Mouse (Mus musculus) hindbrain, embryonic 12.5 days (tissue): ENCODE measurements at regions not wholly inside any gene's neighbourhood (a gene's known extent, or its start where the extent isn't known, plus 50 kb on each side); places are given as distances from the start of the nearest gene placed in this dataset.

ENCODE experiments used
- ATAC-seq: fragments of 200-750 bp; cut with Nextera tagmentation; 2 replicates; pipeline ENCODE4 v1.8.0; 2017; ENCODE audit warnings: moderate TSS enrichment; ENCODE audit not compliant: low FRiP score
- H3K27ac ChIP-seq: fragments of 300-500 bp; sonication (generic); 2 replicates; pipeline ENCODE4 v1.5.1; 2016; ENCODE audit warnings: mild to moderate bottlenecking
- H3K27me3 ChIP-seq: fragments of 300-500 bp; sonication (generic); 2 replicates; pipeline ENCODE4 v1.6.1; 2016; ENCODE audit warnings: mild to moderate bottlenecking
- H3K36me3 ChIP-seq: fragments of 300-500 bp; sonication (generic); 2 replicates; pipeline ENCODE4 v1.6.1; 2016; ENCODE audit warnings: mild to moderate bottlenecking
- H3K4me1 ChIP-seq: fragments of 300-500 bp; sonication (generic); 2 replicates; pipeline ENCODE4 v1.6.1; 2016
- H3K4me2 ChIP-seq: fragments of 300-500 bp; sonication (generic); replicated peaks from 2 replicates; pipeline ENCODE4 v1.6.1; 2016; ENCODE audit warnings: mild to moderate bottlenecking
- H3K4me3 ChIP-seq: fragments of 300-500 bp; sonication (generic); 2 replicates; pipeline ENCODE4 v1.5.1; 2016; ENCODE audit warnings: mild to moderate bottlenecking
- H3K9ac ChIP-seq: fragments of 300-500 bp; sonication (generic); 2 replicates; pipeline ENCODE4 v1.6.1; 2016; ENCODE audit warnings: mild to moderate bottlenecking, moderate library complexity
- H3K9me3 ChIP-seq: fragments of 300-500 bp; sonication (generic); replicated peaks from 2 replicates; pipeline ENCODE4 v1.6.1; 2016; ENCODE audit warnings: mild to moderate bottlenecking
- WGBS: fragments of 180-500 bp; shearing (Covaris S2); methylation state at CpG from one replicate; pipeline ENCODE4 v1.1.7; 2016; 5-methylcytosine and 5-hydroxymethylcytosine counted together

- H3K36me3 ChIP-seq, result no peaks in the 10 kb centered on the region
- WGBS, result 90% methylated on average over 2 of the region's 2 CpGs
- no peaks in the 10 kb centered on the region for H3K9me3 ChIP-seq
- no peak overlapping the region for H3K9ac ChIP-seq
- H3K4me3 ChIP-seq, result no peak overlapping the region
- H3K4me2 ChIP-seq, result no peak overlapping the region
- no peaks in the 10 kb centered on the region for H3K27me3 ChIP-seq
- no peak for ATAC-seq
- H3K27ac ChIP-seq, result no peak overlapping the region
- no peaks in the 10 kb centered on the region for H3K4me1 ChIP-seq
These were observed 934.8 kb upstream of the Acvr2a start for GRCm38 (mm10) chr2:47879071-47879470.

GRCm38 (mm10) chr2:47879796-47880195 is 934.1 kb upstream of the Acvr2a start:
- Histone ChIP-seq H3K27ac (no peak overlapping the region), H3K4me3 (no peak overlapping the region), H3K4me2 (no peak overlapping the region), H3K9me3 (no peaks in the 10 kb centered on the region), H3K27me3 (no peaks in the 10 kb centered on the region), H3K4me1 (no peaks in the 10 kb centered on the region), H3K36me3 (no peaks in the 10 kb centered on the region), H3K9ac (no peak overlapping the region)
- no peak for ATAC-seq
- WGBS, result 86% methylated on average over 1 of the region's 1 CpGs

GRCm38 (mm10) chr2:47888166-47888565 is 925.7 kb upstream of the Acvr2a start:
- Histone ChIP-seq H3K27me3 (no peaks in the 10 kb centered on the region), H3K36me3 (no peaks in the 10 kb centered on the region), H3K9me3 (no peaks in the 10 kb centered on the region), H3K27ac (no peak overlapping the region), H3K4me3 (no peak overlapping the region), H3K4me1 (no peaks in the 10 kb centered on the region), H3K4me2 (no peak overlapping the region), H3K9ac (no peak overlapping the region)
- whole genome bisulfite sequencing, result 43% methylated on average over 1 of the region's 1 CpGs
- ATAC-seq, result peak; percentile 58

GRCm38 (mm10) chr2:47891366-47891765 is 922.5 kb upstream of the Acvr2a start:
- no peaks in the 10 kb centered on the region for H3K9me3 ChIP-seq
- no peaks in the 10 kb centered on the region for H3K27me3 ChIP-seq
- WGBS, result 46% methylated on average over 1 of the region's 1 CpGs
- ATAC-seq, result peak; percentile 69
- no peak overlapping the region for H3K4me3 ChIP-seq
- no peaks in the 10 kb centered on the region for H3K4me1 ChIP-seq
- H3K27ac ChIP-seq, result no peak overlapping the region
- no peaks in the 10 kb centered on the region for H3K36me3 ChIP-seq
- no peak overlapping the region for H3K9ac ChIP-seq
- H3K4me2 ChIP-seq, result no peak overlapping the region

GRCm38 (mm10) chr2:47892879-47893278 is 921.0 kb upstream of the Acvr2a start:
- H3K4me1 ChIP-seq, result no peaks in the 10 kb centered on the region
- no peaks in the 10 kb centered on the region for H3K9me3 ChIP-seq
- WGBS, result 82% methylated on average over 2 of the region's 2 CpGs
- H3K27me3 ChIP-seq, result no peaks in the 10 kb centered on the region
- no peak overlapping the region for H3K9ac ChIP-seq
- no peaks in the 10 kb centered on the region for H3K36me3 ChIP-seq
- H3K4me3 ChIP-seq, result no peak overlapping the region
- no peak overlapping the region for H3K27ac ChIP-seq
- no peak for ATAC-seq
- H3K4me2 ChIP-seq, result no peak overlapping the region

- H3K4me3 ChIP-seq, result no peak overlapping the region
- H3K27me3 ChIP-seq, result no peaks in the 10 kb centered on the region
- no peaks in the 10 kb centered on the region for H3K4me1 ChIP-seq
- H3K4me2 ChIP-seq, result no peak overlapping the region
- H3K9ac ChIP-seq, result no peak overlapping the region
- ATAC-seq, result no peak
- no peaks in the 10 kb centered on the region for H3K9me3 ChIP-seq
- H3K27ac ChIP-seq, result no peak overlapping the region
- H3K36me3 ChIP-seq, result no peaks in the 10 kb centered on the region
These were observed 919.1 kb upstream of the Acvr2a start for GRCm38 (mm10) chr2:47894806-47895205.

- no peaks in the 10 kb centered on the region for H3K27me3 ChIP-seq
- H3K9me3 ChIP-seq, result no peaks in the 10 kb centered on the region
- no peaks in the 10 kb centered on the region for H3K36me3 ChIP-seq
- no peak overlapping the region for H3K4me2 ChIP-seq
- no peak overlapping the region for H3K27ac ChIP-seq
- H3K4me3 ChIP-seq, result no peak overlapping the region
- no peak for ATAC-seq
- no peak overlapping the region for H3K9ac ChIP-seq
- H3K4me1 ChIP-seq, result no peaks in the 10 kb centered on the region
- 88% methylated on average over 1 of the region's 1 CpGs for WGBS
These were observed 899.6 kb upstream of the Acvr2a start for GRCm38 (mm10) chr2:47914270-47914669.

- H3K27me3 ChIP-seq, result no peaks in the 10 kb centered on the region
- no peak overlapping the region for H3K4me3 ChIP-seq
- no peak overlapping the region for H3K4me2 ChIP-seq
- H3K9ac ChIP-seq, result no peak overlapping the region
- no peaks in the 10 kb centered on the region for H3K9me3 ChIP-seq
- WGBS, result 80% methylated on average over 4 of the region's 4 CpGs
- H3K36me3 ChIP-seq, result no peaks in the 10 kb centered on the region
- no peaks in the 10 kb centered on the region for H3K4me1 ChIP-seq
- ATAC-seq, result no peak
- no peak overlapping the region for H3K27ac ChIP-seq
These were observed 898.9 kb upstream of the Acvr2a start for GRCm38 (mm10) chr2:47914986-47915485.

- H3K4me1 ChIP-seq, result no peaks in the 10 kb centered on the region
- no peak overlapping the region for H3K4me2 ChIP-seq
- no peak overlapping the region for H3K27ac ChIP-seq
- no peak overlapping the region for H3K4me3 ChIP-seq
- ATAC-seq, result no peak
- H3K27me3 ChIP-seq, result no peaks in the 10 kb centered on the region
- H3K36me3 ChIP-seq, result no peaks in the 10 kb centered on the region
- H3K9ac ChIP-seq, result no peak overlapping the region
- no peaks in the 10 kb centered on the region for H3K9me3 ChIP-seq
These were observed 890.9 kb upstream of the Acvr2a start for GRCm38 (mm10) chr2:47922965-47923364.

- H3K9me3 ChIP-seq, result no peaks in the 10 kb centered on the region
- H3K4me1 ChIP-seq, result no peaks in the 10 kb centered on the region
- H3K9ac ChIP-seq, result no peak overlapping the region
- no peaks in the 10 kb centered on the region for H3K36me3 ChIP-seq
- no peak for ATAC-seq
- H3K27me3 ChIP-seq, result no peaks in the 10 kb centered on the region
- H3K4me2 ChIP-seq, result no peak overlapping the region
- H3K27ac ChIP-seq, result no peak overlapping the region
- no peak overlapping the region for H3K4me3 ChIP-seq
These were observed 887.3 kb upstream of the Acvr2a start for GRCm38 (mm10) chr2:47926620-47927019.

GRCm38 (mm10) chr2:47945061-47945460 is 868.8 kb upstream of the Acvr2a start:
- no peak overlapping the region for H3K4me2 ChIP-seq
- ATAC-seq, result no peak
- no peaks in the 10 kb centered on the region for H3K36me3 ChIP-seq
- no peak overlapping the region for H3K9ac ChIP-seq
- no peaks in the 10 kb centered on the region for H3K27me3 ChIP-seq
- H3K9me3 ChIP-seq, result no peaks in the 10 kb centered on the region
- no peaks in the 10 kb centered on the region for H3K4me1 ChIP-seq
- no peak overlapping the region for H3K27ac ChIP-seq
- no peak overlapping the region for H3K4me3 ChIP-seq

- WGBS, result 83% methylated on average over 1 of the region's 1 CpGs
- Histone ChIP-seq H3K4me3 (no peak overlapping the region), H3K27ac (no peak overlapping the region), H3K4me2 (no peak overlapping the region), H3K4me1 (no peaks in the 10 kb centered on the region), H3K36me3 (no peaks in the 10 kb centered on the region), H3K9me3 (no peaks in the 10 kb centered on the region), H3K9ac (no peak overlapping the region), H3K27me3 (no peaks in the 10 kb centered on the region)
- ATAC-seq, result no peak
These were observed 822.8 kb upstream of the Acvr2a start for GRCm38 (mm10) chr2:47991132-47991531.

- no peaks in the 10 kb centered on the region for H3K9me3 ChIP-seq
- H3K27ac ChIP-seq, result no peak overlapping the region
- ATAC-seq, result peak; percentile 38; the same call in 1 of the 2 replicates
- H3K36me3 ChIP-seq, result no peaks in the 10 kb centered on the region
- 77% methylated on average over 5 of the region's 5 CpGs for WGBS
- no peak overlapping the region for H3K9ac ChIP-seq
- no peaks in the 10 kb centered on the region for H3K27me3 ChIP-seq
- no peak overlapping the region for H3K4me2 ChIP-seq
- no peaks in the 10 kb centered on the region for H3K4me1 ChIP-seq
- H3K4me3 ChIP-seq, result no peak overlapping the region
These were observed 819.7 kb upstream of the Acvr2a start for GRCm38 (mm10) chr2:47994185-47994584.

- H3K9me3 ChIP-seq, result no peaks in the 10 kb centered on the region
- H3K4me2 ChIP-seq, result no peak overlapping the region
- H3K4me1 ChIP-seq, result no peaks in the 10 kb centered on the region
- H3K36me3 ChIP-seq, result no peaks in the 10 kb centered on the region
- WGBS, result 87% methylated on average over 6 of the region's 6 CpGs
- H3K27me3 ChIP-seq, result no peaks in the 10 kb centered on the region
- H3K9ac ChIP-seq, result no peak overlapping the region
- no peak overlapping the region for H3K4me3 ChIP-seq
- no peak for ATAC-seq
- no peak overlapping the region for H3K27ac ChIP-seq
These were observed 812.7 kb upstream of the Acvr2a start for GRCm38 (mm10) chr2:48001230-48001629.
